Mouse (Mus musculus) thymus, adult 2 months (tissue): Measurements from ENCODE around the gene Slc22a18.

ENCODE experiments used
- CTCF ChIP-seq: fragments of 200-500 bp; IDR thresholded peaks from 2 replicates; pipeline ENCODE4 v1.5.1; 2012; ENCODE audit warnings: mild to moderate bottlenecking, control low read depth, low read length, moderate library complexity, borderline replicate concordance; ENCODE audit not compliant: control insufficient read depth, poor library complexity, insufficient read depth; ENCODE audit errors: extremely low read depth
- POLR2A ChIP-seq: fragments of 200-500 bp; IDR thresholded peaks from 2 replicates; pipeline ENCODE4 v1.6.1; 2012; ENCODE audit warnings: mild to moderate bottlenecking, low read length, control low read depth, moderate library complexity; ENCODE audit not compliant: control insufficient read depth, poor library complexity, insufficient read depth; ENCODE audit errors: extremely low read depth

- TF ChIP-seq CTCF (no peak), POLR2A (no peak)
Observed at GRCm38 (mm10) chr7:143433331-143433730, 40.2 kb upstream of the Slc22a18 start.
